Mouse (Mus musculus): ENCODE data around the gene Zkscan7.

Zkscan7 gene

DNA sequence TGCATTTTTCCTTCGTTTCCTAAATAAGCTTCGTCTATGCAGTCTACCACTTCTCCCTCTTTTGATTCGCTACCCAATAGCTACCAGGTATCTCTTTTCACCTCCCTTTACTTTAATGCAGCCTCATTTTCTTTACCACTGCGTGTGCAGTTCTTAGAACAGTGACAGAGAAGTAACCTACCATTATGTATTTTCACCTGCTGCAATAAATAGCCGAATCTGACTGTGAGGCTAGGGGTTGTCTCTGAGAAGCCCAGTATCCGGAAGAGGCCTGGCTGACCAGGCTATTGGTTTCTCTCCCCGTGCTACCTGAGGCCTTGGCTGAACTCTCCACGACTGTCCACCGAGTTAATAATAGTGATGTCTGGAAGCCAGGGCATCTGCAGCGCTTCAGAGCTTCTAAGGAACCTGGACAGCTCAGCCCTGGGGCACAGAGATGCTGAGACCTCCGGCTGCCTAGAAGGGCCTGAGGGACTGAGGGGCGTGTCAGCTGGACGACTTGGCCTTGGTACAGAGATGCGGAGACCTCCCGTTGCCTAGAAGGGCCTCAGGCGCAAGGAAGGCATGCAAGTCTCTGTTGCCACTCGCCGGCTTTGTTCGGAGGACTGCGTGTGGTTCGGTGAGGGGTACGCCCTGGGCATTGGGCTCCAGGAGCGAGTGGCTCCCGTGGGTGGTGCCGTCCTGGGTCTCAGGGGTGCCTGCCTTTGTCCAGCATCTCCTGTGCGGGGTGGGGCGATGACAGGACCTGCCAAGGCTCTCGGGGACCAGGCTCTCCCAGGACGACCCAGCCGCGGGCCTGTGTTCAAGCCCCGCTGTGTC lies 17.4 kb downstream of the Zkscan7 start:
- DNase-seq (ENCODE audit: low spot score in 2 of 2) = peak; percentile 75 to 80

DNA sequence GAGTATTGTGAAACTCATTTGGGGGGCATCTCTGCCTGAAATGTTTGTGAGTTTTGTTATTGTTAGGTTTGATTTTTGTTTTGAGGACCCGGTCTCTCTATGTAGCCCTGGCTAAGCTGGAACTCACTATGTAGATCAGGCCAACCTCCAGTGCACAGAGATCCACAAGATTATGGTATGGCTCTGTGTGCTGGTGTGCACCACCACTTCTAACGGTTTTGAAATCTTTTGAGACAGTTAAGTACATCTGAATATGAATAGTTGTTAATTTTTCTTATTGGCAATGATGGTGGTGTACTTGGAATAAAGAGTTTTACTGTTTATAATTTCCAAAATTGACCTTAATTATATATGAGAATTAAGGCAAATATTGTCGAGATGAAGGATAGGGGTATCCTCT lies 37.0 kb downstream of the Zkscan7 start:
- no peak for DNase-seq (ENCODE audit: low spot score in 2 of 2)

DNA sequence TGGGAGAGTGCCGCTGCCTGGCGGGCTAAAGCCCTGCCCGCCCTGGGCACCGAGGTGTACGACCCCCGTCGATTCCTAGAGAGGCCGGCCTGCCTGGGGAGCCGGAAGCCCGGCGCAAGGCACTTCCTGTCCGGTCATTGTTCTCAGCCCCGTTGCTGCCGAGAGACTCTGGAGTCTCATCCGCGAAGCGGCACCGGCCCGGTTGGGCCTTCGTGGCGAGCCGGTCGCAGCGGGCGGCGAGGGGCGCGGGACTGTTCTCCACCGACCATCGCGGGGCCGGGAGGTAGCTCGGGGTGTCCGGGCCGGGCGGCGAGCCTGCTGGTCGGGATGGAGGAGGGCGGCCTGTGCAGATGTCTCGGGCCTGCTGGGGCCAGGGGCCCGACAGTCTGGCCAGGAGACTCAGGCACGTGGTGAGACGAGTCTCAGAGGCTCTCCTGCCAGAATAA lies 37.5 kb downstream of the Zkscan7 start, which contains the start of gene Zfp105:
Gene Zfp105 (plus strand): TSS at position 137 of the 446 bp plus-strand sequence.
- peak; percentile 85 to 86 for DNase-seq (ENCODE audit: low spot score in 2 of 2)

DNA sequence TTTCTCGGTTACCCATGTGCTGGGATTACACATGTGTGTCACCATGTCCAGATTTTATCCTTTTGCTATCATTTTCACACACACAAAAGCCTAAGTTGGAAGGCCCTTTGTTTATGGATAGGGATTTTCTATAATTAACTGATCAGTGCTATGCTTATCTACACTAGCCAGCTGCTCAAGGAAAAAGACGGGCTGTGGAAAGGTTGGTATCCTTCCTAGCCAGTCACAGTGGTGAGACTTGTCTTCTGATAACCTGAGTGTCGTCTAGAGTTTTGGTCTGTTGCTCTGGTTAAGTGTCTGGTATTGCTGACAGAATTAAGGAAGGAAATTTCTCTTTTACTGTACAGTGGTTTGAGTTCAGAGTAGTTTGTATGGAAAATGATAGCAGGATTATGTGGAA lies 43.4 kb downstream of the Zkscan7 start:
- DNase-seq (ENCODE audit: low spot score in 2 of 2) = no peak
